Mouse (Mus musculus): ENCODE measurements around the gene Ripor3. TPM values are rescaled to one million over a fixed set of nuclear protein-coding genes. Genes with fewer than 3 reads are reported as not detected.
A peak's percentile ranks its signal among the peaks of the same experiment; 100 is the strongest.

Gene Ripor3
- polyA plus RNA-seq, 1 experiment from 2014 or later: 2.6 TPM

GRCm38 (mm10) chr2:168050000-168050942, 39.9 kb upstream of the Ripor3 start:
- Histone ChIP-seq H3K9ac (replicated peaks; ENCODE audit: low read length) (peak overlapping the region; percentile 75), H3K4me2 (replicated peaks; ENCODE audit: low read depth, low read length) (peak overlapping the region; percentile 94), H3K4me1 (ENCODE audit: insufficient read depth, low read length) (peaks cover 32% of the 10 kb centered on the region), H3K36me3 (ENCODE audit: insufficient read depth, low read length) (no peaks in the 10 kb centered on the region), H3K4me3 (ENCODE audit: low read length) (peak overlapping the region; percentile 55), H3K9me3 (ENCODE audit: low read length) (no peaks in the 10 kb centered on the region), H3K27ac (ENCODE audit: low read length) (peak overlapping the region; percentile 67), H3K27me3 (ENCODE audit: insufficient read depth, low read length) (peaks cover 10% of the 10 kb centered on the region; the same call in 1 of the 2 replicates)
- WGBS: under 1% methylated on average over 55 of the region's 56 CpGs
- peak; percentile 62 for ATAC-seq (ENCODE audit: low FRiP score, low TSS enrichment)

- Histone ChIP-seq H3K36me3 (ENCODE audit: insufficient read depth, low read length) (no peaks in the 10 kb centered on the region), H3K9ac (replicated peaks; ENCODE audit: low read length) (peak overlapping the region; percentile 75), H3K9me3 (ENCODE audit: low read length) (no peaks in the 10 kb centered on the region), H3K27ac (ENCODE audit: low read length) (0 out of 2 replicates have a peak overlapping the region, but pooled peaks have one; percentile 30), H3K4me2 (replicated peaks; ENCODE audit: low read depth, low read length) (peak overlapping the region; percentile 94), H3K4me1 (ENCODE audit: insufficient read depth, low read length) (peaks cover 41% of the 10 kb centered on the region), H3K4me3 (ENCODE audit: low read length) (peak overlapping the region; percentile 55), H3K27me3 (ENCODE audit: insufficient read depth, low read length) (peaks cover 10% of the 10 kb centered on the region; the same call in 1 of the 2 replicates)
- ATAC-seq (ENCODE audit: low FRiP score, low TSS enrichment): no peak
- WGBS: 14% methylated on average over 16 of the region's 16 CpGs
Measured at GRCm38 (mm10) chr2:168049002-168049635, 38.7 kb upstream of the Ripor3 start.

- Histone ChIP-seq H3K9me3 (ENCODE audit: low read length) (no peaks in the 10 kb centered on the region), H3K9ac (replicated peaks; ENCODE audit: low read length) (no peak overlapping the region), H3K36me3 (ENCODE audit: insufficient read depth, low read length) (no peaks in the 10 kb centered on the region), H3K4me3 (ENCODE audit: low read length) (no peak overlapping the region), H3K27ac (ENCODE audit: low read length) (peak overlapping the region; percentile 89), H3K27me3 (ENCODE audit: insufficient read depth, low read length) (peaks cover 10% of the 10 kb centered on the region; the same call in 1 of the 2 replicates), H3K4me2 (replicated peaks; ENCODE audit: low read depth, low read length) (no peak overlapping the region), H3K4me1 (ENCODE audit: insufficient read depth, low read length) (peaks cover 41% of the 10 kb centered on the region)
- 82% methylated on average over 4 of the region's 4 CpGs for WGBS
- no peak for ATAC-seq (ENCODE audit: low FRiP score, low TSS enrichment)
Measured at GRCm38 (mm10) chr2:168046467-168046866, 36.0 kb upstream of the Ripor3 start.

GRCm38 (mm10) chr2:168045771-168046170, 35.4 kb upstream of the Ripor3 start:
- peak; percentile 39 for ATAC-seq (ENCODE audit: low FRiP score, low TSS enrichment)
- no peaks in the 10 kb centered on the region for H3K36me3 ChIP-seq (ENCODE audit: insufficient read depth, low read length)
- peaks cover 5% of the 10 kb centered on the region; the same call in 1 of the 2 replicates for H3K27me3 ChIP-seq (ENCODE audit: insufficient read depth, low read length)
- H3K9me3 ChIP-seq (ENCODE audit: low read length): no peaks in the 10 kb centered on the region
- peaks cover 41% of the 10 kb centered on the region for H3K4me1 ChIP-seq (ENCODE audit: insufficient read depth, low read length)
- H3K4me3 ChIP-seq (ENCODE audit: low read length): no peak overlapping the region
- no peak overlapping the region for H3K9ac ChIP-seq (replicated peaks; ENCODE audit: low read length)
- H3K4me2 ChIP-seq (replicated peaks; ENCODE audit: low read depth, low read length): no peak overlapping the region
- 26% methylated on average over 5 of the region's 5 CpGs for WGBS
- peak overlapping the region; percentile 89 for H3K27ac ChIP-seq (ENCODE audit: low read length)

- peak; percentile 24 for ATAC-seq (ENCODE audit: low FRiP score, low TSS enrichment)
- Histone ChIP-seq H3K9me3 (ENCODE audit: low read length) (no peaks in the 10 kb centered on the region), H3K27ac (ENCODE audit: low read length) (peak overlapping the region; percentile 89), H3K9ac (replicated peaks; ENCODE audit: low read length) (no peak overlapping the region), H3K36me3 (ENCODE audit: insufficient read depth, low read length) (no peaks in the 10 kb centered on the region), H3K4me2 (replicated peaks; ENCODE audit: low read depth, low read length) (no peak overlapping the region), H3K4me3 (ENCODE audit: low read length) (no peak overlapping the region), H3K27me3 (ENCODE audit: insufficient read depth, low read length) (peaks cover 5% of the 10 kb centered on the region; the same call in 1 of the 2 replicates), H3K4me1 (ENCODE audit: insufficient read depth, low read length) (peaks cover 41% of the 10 kb centered on the region)
- 61% methylated on average over 13 of the region's 13 CpGs for WGBS
Measured at GRCm38 (mm10) chr2:168045357-168045756, 34.9 kb upstream of the Ripor3 start.

GRCm38 (mm10) chr2:168044681-168045287, 34.4 kb upstream of the Ripor3 start:
- Histone ChIP-seq H3K27ac (ENCODE audit: low read length) (peak overlapping the region; percentile 89), H3K9ac (replicated peaks; ENCODE audit: low read length) (no peak overlapping the region), H3K9me3 (ENCODE audit: low read length) (no peaks in the 10 kb centered on the region), H3K4me1 (ENCODE audit: insufficient read depth, low read length) (peaks cover 36% of the 10 kb centered on the region), H3K4me2 (replicated peaks; ENCODE audit: low read depth, low read length) (no peak overlapping the region), H3K4me3 (ENCODE audit: low read length) (no peak overlapping the region), H3K36me3 (ENCODE audit: insufficient read depth, low read length) (no peaks in the 10 kb centered on the region), H3K27me3 (ENCODE audit: insufficient read depth, low read length) (peaks cover 5% of the 10 kb centered on the region; the same call in 1 of the 2 replicates)
- ATAC-seq (ENCODE audit: low FRiP score, low TSS enrichment): peak; percentile 33
- WGBS: 75% methylated on average over 10 of the region's 10 CpGs

GRCm38 (mm10) chr2:168042019-168042418, 31.6 kb upstream of the Ripor3 start:
- H3K27ac ChIP-seq (ENCODE audit: low read length): no peak overlapping the region
- no peaks in the 10 kb centered on the region for H3K36me3 ChIP-seq (ENCODE audit: insufficient read depth, low read length)
- 69% methylated on average over 6 of the region's 6 CpGs for WGBS
- H3K4me3 ChIP-seq (ENCODE audit: low read length): no peak overlapping the region
- H3K9me3 ChIP-seq (ENCODE audit: low read length): no peaks in the 10 kb centered on the region
- peaks cover 27% of the 10 kb centered on the region for H3K4me1 ChIP-seq (ENCODE audit: insufficient read depth, low read length)
- H3K9ac ChIP-seq (replicated peaks; ENCODE audit: low read length): no peak overlapping the region
- H3K27me3 ChIP-seq (ENCODE audit: insufficient read depth, low read length): no peaks in the 10 kb centered on the region
- no peak overlapping the region for H3K4me2 ChIP-seq (replicated peaks; ENCODE audit: low read depth, low read length)
- no peak for ATAC-seq (ENCODE audit: low FRiP score, low TSS enrichment)

GRCm38 (mm10) chr2:168040751-168041150, 30.3 kb upstream of the Ripor3 start:
- no peak overlapping the region for H3K9ac ChIP-seq (replicated peaks; ENCODE audit: low read length)
- no peak overlapping the region for H3K4me3 ChIP-seq (ENCODE audit: low read length)
- H3K27me3 ChIP-seq (ENCODE audit: insufficient read depth, low read length): no peaks in the 10 kb centered on the region
- peaks cover 22% of the 10 kb centered on the region for H3K4me1 ChIP-seq (ENCODE audit: insufficient read depth, low read length)
- WGBS: 47% methylated on average over 3 of the region's 3 CpGs
- H3K27ac ChIP-seq (ENCODE audit: low read length): no peak overlapping the region
- H3K36me3 ChIP-seq (ENCODE audit: insufficient read depth, low read length): no peaks in the 10 kb centered on the region
- no peak overlapping the region for H3K4me2 ChIP-seq (replicated peaks; ENCODE audit: low read depth, low read length)
- ATAC-seq (ENCODE audit: low FRiP score, low TSS enrichment): no peak
- no peaks in the 10 kb centered on the region for H3K9me3 ChIP-seq (ENCODE audit: low read length)

GRCm38 (mm10) chr2:168037063-168037462, 26.6 kb upstream of the Ripor3 start:
- Histone ChIP-seq H3K27ac (ENCODE audit: low read length) (peak overlapping the region; percentile 10), H3K27me3 (ENCODE audit: insufficient read depth, low read length) (no peaks in the 10 kb centered on the region), H3K36me3 (ENCODE audit: insufficient read depth, low read length) (no peaks in the 10 kb centered on the region), H3K4me2 (replicated peaks; ENCODE audit: low read depth, low read length) (no peak overlapping the region), H3K4me3 (ENCODE audit: low read length) (no peak overlapping the region), H3K9me3 (ENCODE audit: low read length) (no peaks in the 10 kb centered on the region), H3K4me1 (ENCODE audit: insufficient read depth, low read length) (peaks cover 9% of the 10 kb centered on the region), H3K9ac (replicated peaks; ENCODE audit: low read length) (0 out of 2 replicates have a peak overlapping the region, but pooled peaks have one; percentile 20)
- 13% methylated on average over 3 of the region's 3 CpGs for WGBS
- peak; percentile 78 for ATAC-seq (ENCODE audit: low FRiP score, low TSS enrichment)
